Mouse (Mus musculus): ENCODE measurements around the gene Stradb.

DNA sequence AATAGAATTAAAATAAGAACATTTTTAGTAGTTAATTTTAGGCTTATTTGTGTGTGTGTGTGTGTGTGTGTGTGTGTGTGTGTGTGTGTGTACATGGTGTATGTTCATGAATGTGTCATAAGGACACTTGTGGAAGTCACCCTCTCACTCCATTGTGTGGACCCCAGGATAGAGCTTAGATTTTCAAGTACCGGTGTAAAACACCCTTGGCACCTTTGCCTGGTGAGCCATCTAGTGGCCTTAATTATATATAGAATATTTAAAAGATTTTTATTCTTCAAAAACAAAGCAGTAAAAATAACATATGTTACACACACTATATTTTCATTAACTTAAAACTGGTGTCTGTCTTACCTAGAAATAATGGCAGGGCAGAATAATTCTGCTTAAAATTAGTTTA is 20.4 kb downstream of the Stradb start:
- no peak for TF ChIP-seq POLR2A (IDR thresholded peaks at IDR 0.05; ENCODE audit: low read depth, low read length)
- TF ChIP-seq SMC3 (IDR thresholded peaks at IDR 0.05; ENCODE audit: low read depth, low read length), result peak; percentile 51
- TF ChIP-seq CTCF (conservative IDR thresholded peaks at IDR 0.05 in 1 of 2, IDR thresholded peaks at IDR 0.05 in 1 of 2; ENCODE audit: low read depth in 2 of 2, low read length in 2 of 2), result peak in 1 of 2 experiments; percentile 64; a peak in 2 of 4 replicates
- TF ChIP-seq MYC (IDR thresholded peaks at IDR 0.05; ENCODE audit: low read depth, low read length), result no peak
- no peak for TF ChIP-seq KAT2A (IDR thresholded peaks at IDR 0.05; ENCODE audit: insufficient replicate concordance, low read length)
- no peak for TF ChIP-seq HCFC1 (IDR thresholded peaks at IDR 0.05; ENCODE audit: low read depth, low read length)
- no peak for TF ChIP-seq USF1 (IDR thresholded peaks at IDR 0.05; ENCODE audit: low read depth, low read length)
- TF ChIP-seq RAD21 (IDR thresholded peaks at IDR 0.05; ENCODE audit: low read depth, low read length), result peak; percentile 69
- no peak for TF ChIP-seq EP300 (IDR thresholded peaks at IDR 0.05; ENCODE audit: low read length)
- TF ChIP-seq ZNF384 (IDR thresholded peaks at IDR 0.05; ENCODE audit: low read depth, low read length), result no peak
- TF ChIP-seq GABPA (IDR thresholded peaks at IDR 0.05; ENCODE audit: insufficient replicate concordance, low read depth, low read length), result no peak

All from CH12.LX (cell line).